8 mouse cellular contexts compared by ENCODE assay signal in the genomic region with DNA sequence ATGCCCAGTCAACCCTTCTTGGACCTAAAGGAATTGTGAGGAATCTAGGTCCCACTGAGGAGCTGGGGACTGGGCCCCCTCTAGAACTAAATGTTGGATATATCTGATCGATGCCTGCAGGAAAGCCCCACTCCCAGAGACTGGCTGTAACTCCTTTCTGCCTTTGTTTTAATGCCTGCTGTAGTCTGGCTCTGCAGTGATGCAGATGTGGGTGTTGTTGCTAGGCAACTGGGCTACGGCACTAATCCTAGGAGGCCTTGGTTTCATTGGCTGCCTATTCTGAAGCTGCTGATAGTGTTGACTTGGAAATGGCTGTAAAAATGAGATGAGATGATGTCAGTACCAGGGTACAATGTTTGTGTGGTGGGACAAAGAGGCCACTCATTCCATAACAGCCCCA.
A peak's percentile ranks its signal among the peaks of the same experiment; 100 is the strongest.
DNase-seq lines count a peak whose midpoint lies in the region; ATAC-seq and TF ChIP-seq lines count a peak whose summit lies in the region.

No protein-coding gene starts in this region.

- peak overlapping the region; percentile 98 for H3K27ac ChIP-seq in olfactory bulb, adult 2 months (ENCODE audit: insufficient read depth, low read depth, low read length)
- no peak overlapping the region for H3K27ac ChIP-seq in heart, adult 2 months
- no peak overlapping the region for H3K27ac ChIP-seq in kidney, embryonic 16.5 days (ENCODE audit: low read length)

- no peak for TF ChIP-seq EP300 in heart, adult 2 months (IDR thresholded peaks at IDR 0.05; ENCODE audit: insufficient read depth, low read depth, low read length)

- no peak overlapping the region for H3K4me3 ChIP-seq in olfactory bulb, adult 2 months (ENCODE audit: insufficient read depth, low read depth, low read length)
- H3K4me3 ChIP-seq in heart, adult 2 months = no peak overlapping the region
- H3K4me3 ChIP-seq in kidney, embryonic 16.5 days (ENCODE audit: low read length) = no peak overlapping the region

- no peaks in the 10 kb centered on the region for H3K27me3 ChIP-seq in heart, adult 2 months (ENCODE audit: control insufficient read depth, insufficient read depth, low read length)
- no peaks in the 10 kb centered on the region for H3K27me3 ChIP-seq in kidney, embryonic 16.5 days (ENCODE audit: insufficient read depth, low read length)

- peaks cover 19% of the 10 kb centered on the region for H3K4me1 ChIP-seq in olfactory bulb, adult 2 months (ENCODE audit: control insufficient read depth, insufficient read depth, low read length)
- no peaks in the 10 kb centered on the region for H3K4me1 ChIP-seq in heart, adult 2 months (ENCODE audit: control insufficient read depth, insufficient read depth, low read length)
- no peaks in the 10 kb centered on the region for H3K4me1 ChIP-seq in kidney, embryonic 16.5 days (ENCODE audit: insufficient read depth, low read length)

- intact Hi-C loops in heart, adult 2 months (cut with DNase I) = no loop called here

- TF ChIP-seq POLR2A in olfactory bulb, adult 2 months (IDR thresholded peaks at IDR 0.05; ENCODE audit: insufficient read depth, low read depth, low read length) = no peak
- no peak for TF ChIP-seq POLR2A in heart, adult 2 months (IDR thresholded peaks at IDR 0.05; ENCODE audit: insufficient read depth, low read depth, low read length)

- TF ChIP-seq CTCF in olfactory bulb, adult 2 months (IDR thresholded peaks at IDR 0.05; ENCODE audit: insufficient read depth, low read depth, low read length) = no peak
- TF ChIP-seq CTCF in heart, adult 2 months (IDR thresholded peaks at IDR 0.05) = no peak

- no peaks in the 10 kb centered on the region for H3K36me3 ChIP-seq in heart, adult 2 months (ENCODE audit: control insufficient read depth, insufficient read depth, low read length)
- no peaks in the 10 kb centered on the region for H3K36me3 ChIP-seq in kidney, embryonic 16.5 days (ENCODE audit: insufficient read depth, low read length)

- no peaks in the 10 kb centered on the region for H3K9me3 ChIP-seq in kidney, embryonic 16.5 days (ENCODE audit: low read length)

- no peaks in the 10 kb centered on the region for H3K79me2 ChIP-seq in heart, adult 2 months (replicated peaks; ENCODE audit: control insufficient read depth, insufficient read depth, low read length)

- no peak for ATAC-seq in kidney, embryonic 16.5 days (ENCODE audit: low FRiP score, low TSS enrichment)
- no peak for ATAC-seq in granulocyte monocyte progenitor cell, adult 5-6 weeks (replicated peaks; ENCODE audit: poor library complexity, severe bottlenecking)

- H3K4me2 ChIP-seq in kidney, embryonic 16.5 days (replicated peaks; ENCODE audit: low read depth, low read length) = no peak overlapping the region

- peak; percentile 49 for DNase-seq in adrenal gland, postnatal 14 days
- no peak for DNase-seq in adrenal gland, adult 8-10 months
- DNase-seq in frontal cortex, postnatal 25 days (ENCODE audit: low spot score in 2 of 2) = peak; percentile 55 to 63
- DNase-seq in left cerebral cortex, adult 9 months (ENCODE audit: low spot score in 2 of 2) = peak; percentile 86 to 90
- DNase-seq in heart, adult 2 months = no peak

- WGBS in olfactory bulb, adult 2 months = 3% methylated on average over 2 of the region's 2 CpGs
- WGBS in heart, adult 2 months = 40% methylated on average over 2 of the region's 2 CpGs
- whole genome bisulfite sequencing in kidney, embryonic 16.5 days = 25% methylated on average over 2 of the region's 2 CpGs

- H3K9ac ChIP-seq in heart, adult 2 months (ENCODE audit: low read depth, low read length) = no peak overlapping the region
- H3K9ac ChIP-seq in kidney, embryonic 16.5 days (replicated peaks; ENCODE audit: low read length) = no peak overlapping the region

Comparison
In these comparisons a context has a peak if more than half of its experiments do, and no peak if none do; other contexts are left out.
1. DNase-seq: peak in adrenal gland, postnatal 14 days (single experiment), frontal cortex, postnatal 25 days (2 of 2) and left cerebral cortex, adult 9 months (2 of 2); none in adrenal gland, adult 8-10 months (single experiment) and heart, adult 2 months (0 of 2).